Mouse (Mus musculus): ENCODE measurements around the gene Ccno.

DNA sequence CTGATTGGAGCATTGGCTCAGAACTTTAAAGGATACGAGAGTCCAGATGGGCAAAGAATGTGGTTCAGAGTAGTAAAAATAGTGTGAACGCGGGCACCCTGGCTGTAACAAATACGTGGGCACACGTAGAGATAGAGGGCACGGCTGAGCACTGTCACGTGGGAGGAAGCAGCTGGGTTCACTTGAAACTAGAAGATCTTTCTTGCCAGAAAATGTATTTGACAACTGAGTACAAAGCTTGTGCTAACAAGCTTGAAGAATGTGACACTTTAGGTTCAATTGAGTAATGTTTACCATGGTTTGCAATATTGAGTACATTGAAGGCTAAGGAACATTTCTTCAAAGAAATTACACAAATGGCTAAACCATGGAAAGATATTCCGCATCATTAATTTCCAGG is 49.5 kb upstream of the Ccno start:
- TF ChIP-seq GATA1 (IDR thresholded peaks at IDR 0.05; ENCODE audit: borderline replicate concordance, low read length) (no peak), FLI1 (IDR thresholded peaks at IDR 0.05; ENCODE audit: low read length) (no peak)
